20 mouse cellular contexts compared by ENCODE assay signal in genomic region chr6:112632071-112632470, GRCm38 (mm10).
"Had no signal": no experiment of that assay in that cellular context is flagged by ENCODE, and none has a peak within 500 bp of the region (broad histone marks: within the 10 kb centered on the region; RNA-seq: fewer than 3 reads in every experiment).

No protein-coding gene starts in this region.

- H3K27ac ChIP-seq: kidney, postnatal 0 days; left cerebral cortex, adult 2 months; liver, embryonic 14.5 days; lung, embryonic 15.5 days; midbrain, embryonic 10.5 days; midbrain, embryonic 13.5 days; neural tube, embryonic 13.5 days; stomach, embryonic 15.5 days had no signal

- H3K4me1 ChIP-seq: lung, embryonic 15.5 days; megakaryocyte, embryonic 14.5 days; midbrain, embryonic 10.5 days; midbrain, embryonic 13.5 days; neural tube, embryonic 13.5 days; stomach, embryonic 15.5 days had no signal

- H3K9ac ChIP-seq: liver, embryonic 14.5 days; lung, embryonic 15.5 days; midbrain, embryonic 13.5 days; neural tube, embryonic 13.5 days; stomach, embryonic 15.5 days had no signal

- DNase-seq: layer of hippocampus, postnatal 36 days; lung, adult 18-20 months; lung, postnatal 10 days; lung, postnatal 36 days; retina, postnatal 1 day; right cerebral cortex, postnatal 25 days; spleen, adult 18-20 months; thymus, postnatal 25 days had no signal

- H3K4me2 ChIP-seq: liver, embryonic 11.5 days; lung, embryonic 15.5 days; midbrain, embryonic 13.5 days; neural tube, embryonic 13.5 days; stomach, embryonic 15.5 days had no signal

- H3K27me3 ChIP-seq: lung, embryonic 15.5 days; megakaryocyte, embryonic 14.5 days; midbrain, embryonic 13.5 days; neural tube, embryonic 13.5 days; stomach, embryonic 15.5 days had no signal

- H3K4me3 ChIP-seq: left cerebral cortex, adult 2 months; lung, embryonic 15.5 days; megakaryocyte, embryonic 14.5 days; midbrain, embryonic 10.5 days; midbrain, embryonic 13.5 days; myocyte; neural tube, embryonic 13.5 days; stomach, embryonic 15.5 days had no signal

- ATAC-seq: midbrain, embryonic 13.5 days; midbrain, embryonic 16.5 days had no signal

- H3K9me3 ChIP-seq: lung, embryonic 15.5 days; megakaryocyte, embryonic 14.5 days; midbrain, embryonic 10.5 days; midbrain, embryonic 13.5 days; neural tube, embryonic 13.5 days; stomach, embryonic 15.5 days had no signal

- H3K36me3 ChIP-seq: midbrain, embryonic 13.5 days; neural tube, embryonic 13.5 days; stomach, embryonic 15.5 days had no signal
